Mouse (Mus musculus): ENCODE data around the gene Mfn2.

The Mfn2 gene

DNA sequence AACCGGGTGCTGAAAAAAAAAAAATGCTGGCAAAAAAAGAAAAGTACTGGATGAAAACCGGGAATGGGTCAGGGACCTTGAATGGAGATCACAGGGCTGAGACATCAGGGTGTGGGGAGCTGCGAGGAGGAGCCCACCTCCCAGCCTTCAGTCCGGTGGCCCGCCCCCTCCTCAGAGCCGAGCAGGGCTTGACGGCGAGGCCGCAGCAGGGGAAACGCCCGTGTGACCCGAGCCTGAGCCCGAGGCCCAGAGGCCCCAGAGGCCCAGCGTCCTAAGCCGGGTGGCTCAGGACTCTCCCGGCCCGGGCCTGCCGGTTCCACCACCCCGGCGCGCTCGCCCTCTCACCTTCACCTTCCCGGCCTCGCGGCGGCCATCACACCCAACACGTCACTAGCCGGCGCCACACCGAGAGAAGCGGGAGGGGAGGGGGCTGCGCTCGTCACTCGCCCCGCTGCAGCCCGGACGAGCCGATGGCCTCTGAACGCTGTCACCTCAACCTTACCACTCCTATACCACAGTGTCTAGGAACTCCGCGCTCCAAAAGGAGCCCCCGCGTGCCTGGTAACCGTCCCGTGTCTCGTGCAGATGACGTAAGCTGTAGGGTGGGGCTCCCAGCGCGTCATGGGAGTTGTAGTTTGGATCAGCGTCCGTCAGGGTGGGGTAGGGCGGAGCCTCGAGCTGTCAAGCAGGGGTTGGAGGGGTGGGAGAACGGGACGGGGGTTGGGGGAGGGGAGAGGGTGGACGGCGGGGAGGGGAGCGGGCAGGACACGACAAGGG is at the start of gene Mfn2:
Gene Mfn2, minus strand, starts transcription at position 392 of the 777 bp plus-strand sequence.
- DNase-seq, result peak; percentile 94

DNA sequence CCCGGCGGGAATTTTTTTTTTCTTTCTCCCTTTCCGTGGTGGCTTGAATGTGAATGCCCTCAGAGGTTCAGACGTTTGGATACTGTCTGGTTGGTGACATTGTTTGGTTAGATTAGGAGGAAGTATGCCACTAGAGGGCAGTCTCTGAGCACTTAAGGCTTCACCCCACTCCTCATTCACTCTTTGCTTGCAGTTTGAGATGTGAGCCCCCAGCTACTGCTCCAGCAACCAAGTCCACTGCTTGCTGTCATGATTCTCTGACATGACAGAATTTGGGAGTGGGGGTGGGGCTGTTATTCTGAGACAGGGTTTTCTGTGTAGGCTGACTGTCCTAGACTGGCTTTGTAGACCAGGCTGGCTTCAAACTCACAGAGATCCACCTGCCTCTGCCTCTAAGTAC is 49.1 kb upstream of the Mfn2 start:
- DNase-seq, result peak; percentile 74

DNA sequence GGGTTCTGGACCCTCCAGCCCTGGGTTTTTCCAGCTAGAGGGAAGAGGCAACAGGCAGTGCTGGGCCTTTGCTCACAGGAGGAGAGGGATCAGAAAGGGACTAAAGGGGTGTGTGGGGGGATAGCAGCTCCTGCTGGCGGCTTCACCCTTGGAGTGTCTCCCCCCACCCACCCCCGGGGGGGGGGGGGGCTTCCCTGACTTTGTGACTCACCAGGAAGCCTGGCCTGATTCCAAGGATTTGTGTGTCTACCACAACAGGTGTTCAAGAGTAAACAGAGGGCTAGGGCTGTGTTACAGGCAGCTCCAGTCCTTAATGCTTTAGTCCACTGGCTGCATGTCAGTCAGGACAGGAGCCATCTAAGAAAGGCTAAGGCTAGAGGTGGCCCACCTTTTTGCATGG is 43.0 kb upstream of the Mfn2 start:
- no peak for DNase-seq

DNA sequence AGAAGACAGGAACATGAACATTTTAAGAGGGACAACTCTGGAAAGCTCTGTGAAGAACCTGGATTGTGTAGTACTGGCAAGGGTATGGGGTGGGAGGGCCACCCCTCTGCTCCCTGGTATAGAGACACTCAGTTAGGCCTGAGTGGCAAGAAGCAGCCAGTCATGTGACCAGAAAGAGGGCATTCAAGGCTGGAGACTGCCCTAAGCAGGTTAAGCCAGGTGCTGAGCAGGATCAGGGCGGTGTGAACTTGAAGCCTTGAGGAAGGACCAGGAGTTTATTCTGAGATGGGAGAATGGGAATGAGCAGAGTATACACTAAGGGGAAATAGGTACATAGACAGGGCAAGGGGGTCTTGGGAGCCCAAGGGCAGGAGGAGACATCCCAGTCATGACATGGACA is 38.5 kb upstream of the Mfn2 start:
- no peak for DNase-seq

DNA sequence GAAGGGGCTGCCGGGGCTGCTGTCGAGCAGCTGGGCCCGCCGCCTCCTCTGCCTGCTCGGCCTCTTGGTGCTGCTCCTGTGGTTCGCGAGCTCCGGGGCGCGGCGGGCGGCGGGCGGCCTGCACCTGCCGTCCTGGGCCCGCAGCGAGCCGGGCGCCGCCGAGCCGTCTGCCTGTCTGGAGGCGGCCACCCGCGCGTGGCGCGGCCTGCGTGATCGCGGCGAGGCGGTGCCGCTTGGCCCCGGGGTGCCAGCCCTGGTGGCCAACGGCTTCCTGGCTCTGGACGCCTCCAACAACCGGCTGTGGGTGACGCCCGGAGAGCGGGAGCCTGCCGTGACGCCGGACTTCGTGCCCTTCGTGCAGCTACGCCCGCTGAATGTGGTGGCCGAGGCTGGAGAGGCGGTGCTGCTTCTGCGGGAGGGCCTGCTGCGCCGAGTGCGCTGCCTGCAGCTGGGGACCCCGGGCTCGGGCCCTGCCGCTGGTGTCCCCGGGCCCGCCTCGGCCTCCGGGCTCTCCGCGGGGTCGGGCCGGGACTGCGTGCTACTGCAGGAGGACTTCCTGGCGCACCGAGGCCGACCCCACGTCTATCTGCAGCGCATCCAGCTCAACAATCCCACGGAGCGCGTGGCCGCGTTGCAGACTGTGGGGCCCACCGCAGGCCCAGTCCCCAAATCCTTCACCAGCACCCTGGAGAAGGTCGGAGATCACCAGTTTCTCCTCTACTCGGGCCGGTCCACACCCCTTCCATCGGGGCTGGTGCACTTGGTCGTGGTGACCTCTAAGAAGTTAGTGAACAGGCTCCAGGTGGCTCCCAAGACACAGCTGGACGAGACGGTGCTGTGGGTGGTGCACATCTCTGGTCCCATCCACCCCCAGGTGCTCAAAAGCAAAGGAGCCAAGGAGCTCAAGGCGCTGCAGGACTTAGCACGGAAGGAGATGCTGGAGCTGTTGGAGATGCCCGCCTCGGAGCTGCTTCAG is 36.8 kb upstream of the Mfn2 start:
- DNase-seq, result peak; percentile 18

DNA sequence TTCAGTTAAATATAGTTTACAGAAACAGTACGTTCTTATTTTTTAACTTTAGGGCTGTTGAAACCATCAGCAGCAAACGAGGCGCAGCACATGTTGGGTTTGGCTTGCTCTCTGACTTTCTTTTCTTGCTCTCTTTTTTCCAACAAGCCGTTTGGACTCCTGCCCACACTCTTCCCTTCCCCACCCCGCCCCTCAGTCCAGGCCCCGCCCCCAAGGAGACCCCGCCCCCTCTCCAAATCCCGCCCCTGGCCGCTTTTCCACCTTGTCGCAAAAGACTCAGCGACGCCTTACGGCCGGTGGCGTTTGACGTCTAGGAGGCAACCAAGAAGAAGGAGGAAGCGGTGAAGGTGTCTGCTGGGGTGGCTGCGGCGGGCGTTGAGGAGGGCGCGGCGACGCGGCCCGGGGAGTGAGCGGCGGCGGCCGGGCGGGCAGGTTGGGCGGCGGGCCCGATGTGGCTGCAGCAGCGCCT is 36.1 kb upstream of the Mfn2 start, which contains the start of gene 2510039O18Rik:
Gene 2510039O18Rik, plus strand, starts transcription at position 320 of the 469 bp plus-strand sequence.
- DNase-seq, result peak; percentile 94

DNA sequence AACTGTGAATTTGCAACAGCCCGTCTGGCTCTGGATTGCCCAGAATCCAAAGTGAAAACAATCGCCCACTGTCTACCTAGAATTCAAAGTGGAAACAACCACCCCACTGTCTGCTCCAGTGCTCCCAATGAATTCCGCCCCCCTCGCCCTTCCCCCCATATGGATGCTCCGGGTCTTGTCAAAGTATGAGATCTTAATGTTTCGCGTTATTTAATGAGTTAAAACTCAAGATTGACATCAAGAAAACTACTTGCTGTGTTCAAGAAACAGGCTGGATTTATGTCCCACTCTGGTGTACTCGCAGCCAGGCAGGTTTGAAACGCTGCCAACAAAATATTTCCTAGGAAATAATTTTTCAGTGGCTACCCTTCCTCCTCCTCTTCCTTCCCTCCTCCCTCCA is 35.6 kb upstream of the Mfn2 start:
- DNase-seq, result peak; percentile 25

DNA sequence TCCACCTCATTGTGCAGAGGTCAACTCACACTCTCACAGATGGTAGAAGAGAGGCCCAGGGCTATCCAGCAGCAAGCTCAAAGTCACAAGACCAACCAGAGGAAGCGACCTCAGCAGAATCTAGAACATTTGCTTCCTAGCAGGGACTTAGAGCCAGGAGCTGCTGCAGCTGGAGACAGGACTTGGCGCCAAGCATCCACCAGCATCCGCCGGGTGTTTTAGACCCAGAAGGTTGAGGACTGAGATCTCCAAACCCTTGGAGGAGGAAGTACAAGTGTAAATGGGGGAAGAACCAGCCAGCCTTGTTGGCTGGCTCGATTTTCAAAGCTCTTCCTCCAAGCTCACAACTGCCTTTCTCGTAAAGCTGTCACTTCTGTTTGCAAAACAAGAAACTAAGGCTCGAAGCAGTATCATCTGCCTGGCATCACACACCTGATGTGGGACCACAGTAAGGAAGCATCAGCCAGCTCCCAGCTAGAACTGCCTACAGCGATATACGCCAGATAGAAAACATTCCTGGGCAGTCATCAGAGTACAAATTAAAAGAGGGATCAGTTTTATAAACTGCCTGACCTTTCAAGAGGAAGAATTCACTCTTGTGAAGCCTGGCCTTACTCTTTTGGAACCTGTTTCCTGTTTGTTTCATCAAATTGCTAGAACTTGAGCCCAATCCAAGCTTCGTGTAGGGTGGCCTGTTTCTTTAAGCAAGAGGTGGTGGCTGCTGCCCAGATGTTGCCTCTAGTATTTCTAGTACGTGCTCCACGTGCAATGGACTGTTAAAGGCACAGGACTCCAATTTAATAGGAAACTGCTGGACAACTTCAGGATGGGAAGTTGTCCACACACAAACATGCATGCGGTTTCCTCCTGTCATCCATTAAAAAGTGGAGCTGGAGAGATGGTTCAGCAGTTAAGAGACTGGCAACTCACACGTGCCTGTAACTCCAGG is 33.9 kb upstream of the Mfn2 start:
- peak; percentile 50 for DNase-seq

DNA sequence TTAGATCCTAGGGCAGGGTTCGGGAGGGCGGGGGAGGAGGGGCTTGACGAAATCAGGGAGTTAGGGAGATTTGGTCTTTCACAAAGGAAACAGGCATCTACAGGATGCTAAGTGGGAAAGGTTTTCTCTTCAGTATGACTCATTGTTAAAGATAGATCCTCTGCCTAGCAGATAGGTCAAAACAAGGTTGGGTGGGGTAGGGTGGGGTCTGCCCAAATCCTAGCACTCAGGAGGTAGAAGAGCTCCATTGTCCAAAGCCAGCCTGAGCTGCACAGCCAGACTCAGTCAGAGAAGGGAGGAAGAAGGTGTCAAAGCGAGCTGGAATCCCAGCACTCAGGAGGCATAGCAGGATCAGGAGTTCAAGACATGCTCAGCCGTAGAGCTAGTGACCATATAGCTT is 33.0 kb upstream of the Mfn2 start:
- no peak for DNase-seq

DNA sequence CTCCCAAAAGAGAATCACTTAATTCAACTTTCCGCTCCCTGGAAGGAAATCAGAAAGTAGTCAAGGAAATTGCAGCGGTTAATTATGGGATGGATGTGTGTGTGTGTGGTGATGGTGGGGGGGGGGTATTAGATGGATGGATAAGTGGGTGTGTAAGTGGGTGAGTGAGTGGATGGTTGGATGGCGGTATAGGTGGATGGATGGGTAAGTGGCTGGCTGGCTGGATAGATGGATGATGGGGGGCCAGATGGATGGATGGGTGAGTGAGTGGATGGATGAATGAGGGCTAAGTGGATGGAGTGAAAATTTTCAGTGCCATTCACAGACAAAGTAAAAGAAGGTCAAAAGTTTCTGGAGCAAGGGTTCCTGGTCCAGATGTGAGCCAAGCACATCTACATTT is 32.5 kb upstream of the Mfn2 start:
- DNase-seq, result no peak

DNA sequence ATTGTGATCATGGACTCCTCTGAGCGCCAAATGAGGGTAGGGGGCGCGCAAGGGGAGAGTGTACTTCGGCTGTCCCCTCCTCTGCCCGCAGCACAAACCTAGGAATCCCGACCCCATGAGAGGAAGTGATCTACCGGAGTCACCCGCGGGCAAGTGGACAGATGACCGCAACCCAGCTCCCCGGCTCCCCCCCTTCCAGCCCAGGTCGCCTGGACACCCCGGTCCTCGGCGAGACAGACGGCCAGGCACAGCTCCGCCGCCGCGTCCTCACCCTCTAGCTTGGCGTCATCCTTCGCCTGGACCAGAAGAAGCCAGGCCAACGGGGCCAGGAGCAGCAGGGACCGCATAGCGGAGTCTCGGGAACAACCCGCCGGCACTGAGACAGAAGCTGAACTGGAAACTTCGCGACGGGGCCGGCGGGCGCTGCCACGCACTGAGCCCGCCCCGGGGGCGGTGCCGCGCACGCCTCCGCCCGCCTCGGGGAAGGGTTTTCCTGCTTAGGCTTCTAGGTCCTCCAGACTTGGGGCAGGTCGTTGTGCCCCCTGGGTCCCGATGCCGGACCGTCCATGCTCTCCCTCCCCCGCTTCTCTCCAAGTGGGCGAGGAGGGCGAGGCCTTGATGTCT is 31.9 kb upstream of the Mfn2 start, which contains the start of gene Plod1:
Gene Plod1, minus strand, starts transcription at position 437 of the 624 bp plus-strand sequence.
- DNase-seq, result peak; percentile 90

DNA sequence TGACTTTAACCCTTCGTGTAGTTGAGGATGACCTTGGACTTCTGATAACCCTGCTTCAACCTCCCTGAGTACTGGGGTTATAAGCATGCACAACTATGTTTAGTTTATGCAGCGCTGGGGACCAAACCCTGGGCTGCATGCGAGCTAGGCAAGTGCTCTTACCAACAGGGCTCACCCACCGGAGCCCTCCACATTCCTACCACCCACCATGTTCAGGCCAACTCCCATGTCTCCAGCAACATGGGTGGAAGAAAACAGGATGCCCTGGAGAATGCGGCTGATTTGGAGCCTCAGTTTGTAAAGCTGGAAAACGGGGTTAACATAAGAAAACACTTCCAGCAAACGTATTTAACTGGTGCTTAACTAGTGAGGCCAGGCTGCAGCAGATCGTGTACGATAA is 31.4 kb upstream of the Mfn2 start:
- no peak for DNase-seq

DNA sequence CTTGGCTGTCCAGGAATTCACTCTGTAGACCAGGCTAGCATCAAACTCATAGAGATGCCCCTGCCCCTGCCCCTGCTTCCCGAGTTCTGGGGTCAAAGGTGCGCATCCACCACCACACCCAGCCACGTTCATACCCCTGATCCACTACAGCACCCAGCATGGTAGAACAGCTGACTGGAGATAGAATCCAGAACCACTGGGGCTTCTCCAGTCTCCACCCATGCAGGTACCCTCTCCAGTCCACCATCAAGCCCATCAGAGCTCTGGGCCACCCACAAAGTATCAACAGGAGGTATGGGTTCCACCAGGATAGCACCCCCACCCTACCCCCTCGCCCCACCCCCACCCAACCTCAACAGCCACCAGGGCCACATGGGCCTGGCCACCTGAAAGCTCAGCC is 30.1 kb upstream of the Mfn2 start:
- DNase-seq, result no peak

DNA sequence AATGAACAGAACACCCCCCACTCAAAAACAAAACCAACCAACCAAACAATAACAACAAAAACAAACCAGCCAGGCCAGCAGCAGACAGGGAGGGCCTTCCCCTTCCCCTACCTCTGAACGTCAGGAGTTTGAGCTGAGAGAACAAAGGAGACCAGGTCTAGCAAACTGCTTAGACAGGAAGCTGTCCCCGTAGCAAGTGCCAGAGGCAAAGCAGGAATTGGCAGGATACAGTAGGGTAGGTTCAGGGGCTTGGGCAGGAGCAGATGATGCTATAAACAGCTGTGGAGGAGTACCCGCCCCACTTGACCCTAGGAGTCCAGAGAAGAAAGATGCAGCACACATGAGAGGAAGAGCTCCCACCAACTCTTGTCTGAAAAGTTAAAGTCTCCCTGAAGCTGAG is 29.6 kb upstream of the Mfn2 start:
- no peak for DNase-seq

DNA sequence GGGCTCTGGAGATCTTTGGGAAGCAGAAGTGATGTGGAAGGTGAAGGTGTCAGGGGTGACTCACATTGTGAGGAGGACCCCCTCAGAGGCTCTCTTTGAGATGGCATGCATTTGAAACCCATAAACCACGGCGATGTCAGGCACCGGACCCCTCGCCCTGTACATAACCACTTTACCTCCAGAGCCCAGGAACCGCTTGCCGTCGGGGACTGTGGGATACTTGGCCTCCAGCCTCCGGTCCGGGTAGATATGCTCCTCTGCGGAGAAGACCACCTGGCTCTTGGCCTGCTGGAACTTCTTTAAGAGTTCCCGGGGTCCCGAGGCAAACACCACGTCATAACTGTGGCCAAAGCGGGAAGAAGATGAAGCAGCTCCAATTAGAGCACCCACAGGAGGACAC is 26.4 kb upstream of the Mfn2 start:
- DNase-seq, result no peak

DNA sequence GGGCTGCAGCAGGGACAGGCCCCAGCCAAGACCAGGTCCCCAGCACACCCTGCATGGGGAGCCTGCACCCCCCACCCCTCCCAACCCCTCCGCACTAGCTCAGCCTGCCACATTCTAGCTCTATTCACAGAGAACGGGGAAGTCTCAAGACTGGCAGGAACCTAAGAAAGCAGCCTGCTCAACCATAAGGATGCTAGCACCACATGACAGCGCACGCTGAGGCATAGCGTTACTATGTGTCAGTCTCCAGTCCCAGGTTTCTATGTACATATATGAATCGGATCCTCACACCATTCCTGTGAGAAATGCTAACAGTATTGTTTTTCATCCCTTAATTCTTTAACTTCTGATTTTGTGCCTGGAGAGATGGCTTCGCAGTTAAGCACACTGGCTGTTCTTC is 24.0 kb upstream of the Mfn2 start:
- DNase-seq, result no peak

DNA sequence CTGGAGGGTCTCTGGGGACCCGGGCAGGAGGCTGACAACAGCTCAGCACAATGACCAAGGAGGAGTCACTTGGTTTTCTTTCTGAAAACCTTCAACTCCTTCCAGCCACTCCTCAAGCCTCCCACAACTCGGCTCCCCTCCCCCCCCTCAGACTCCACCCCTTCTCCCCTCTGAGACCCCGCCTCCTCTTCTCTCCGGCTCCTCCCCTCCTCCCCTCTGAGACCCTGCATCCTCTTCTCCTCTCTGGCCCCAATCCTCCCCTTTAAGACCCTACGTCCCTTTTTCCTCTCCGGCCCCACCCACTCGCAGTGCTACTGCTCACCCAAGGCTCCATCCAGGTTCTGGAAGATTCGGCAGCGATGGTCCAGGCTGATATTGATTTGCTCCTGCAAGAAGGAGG is 23.6 kb upstream of the Mfn2 start:
- peak; percentile 47 for DNase-seq

DNA sequence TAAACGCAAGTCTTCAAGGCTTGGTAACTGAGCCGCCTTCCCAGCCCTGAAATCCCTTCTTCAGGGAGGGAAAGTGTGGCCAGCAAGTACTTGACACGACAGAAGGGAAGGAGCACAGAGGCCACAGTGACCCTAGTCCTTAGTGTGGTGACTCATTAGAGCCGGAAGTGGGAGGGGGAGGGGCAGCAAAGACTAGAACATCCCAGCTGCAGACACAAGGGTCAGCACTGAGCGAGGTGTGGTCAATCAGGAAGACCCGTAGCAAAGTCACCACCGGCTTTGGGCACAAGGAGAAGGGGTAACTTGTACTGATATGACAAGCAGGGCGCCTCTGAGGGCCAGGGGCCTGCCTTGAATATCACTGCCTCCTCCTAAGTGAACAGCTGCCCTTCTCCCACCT is 23.2 kb upstream of the Mfn2 start:
- DNase-seq, result peak; percentile 50

DNA sequence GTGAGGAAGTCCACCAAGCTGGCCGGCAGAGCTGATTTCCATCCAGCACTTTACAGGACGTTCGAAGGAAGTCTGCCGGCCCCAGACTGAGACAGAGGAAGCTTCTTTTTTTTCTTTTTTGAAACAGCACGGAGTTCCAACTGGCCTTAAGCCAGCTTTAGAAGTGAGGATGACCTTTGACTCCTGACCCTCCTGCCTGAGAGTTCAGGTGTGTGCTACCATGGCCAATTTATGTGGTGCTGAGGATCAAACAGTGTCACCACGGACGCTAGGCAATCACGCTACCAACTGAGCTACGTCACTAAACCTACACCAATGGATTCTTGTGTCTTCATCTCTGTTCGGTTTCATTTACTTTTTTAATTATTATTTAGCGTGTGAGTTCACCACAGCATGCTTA is 17.8 kb upstream of the Mfn2 start:
- DNase-seq, result no peak

DNA sequence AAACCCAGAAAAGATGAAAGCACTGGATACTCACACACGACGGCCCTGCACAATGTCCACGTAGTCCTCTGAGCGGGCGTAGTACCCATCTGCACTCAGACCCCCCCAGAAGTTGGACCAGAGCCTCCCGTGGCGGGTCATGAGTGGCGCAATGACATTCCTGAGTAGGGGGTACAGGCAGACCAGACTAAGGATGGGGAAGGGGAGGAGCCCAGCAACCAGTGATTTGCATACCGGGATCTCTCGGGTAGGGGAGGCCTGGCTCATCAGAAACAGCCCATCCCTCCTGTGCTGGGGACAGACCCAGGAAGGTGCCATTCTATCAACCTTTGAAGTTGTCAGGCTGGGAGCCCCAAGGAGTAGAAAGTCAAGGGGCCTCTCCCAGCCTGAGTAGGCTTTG is 16.5 kb upstream of the Mfn2 start:
- no peak for DNase-seq

DNA sequence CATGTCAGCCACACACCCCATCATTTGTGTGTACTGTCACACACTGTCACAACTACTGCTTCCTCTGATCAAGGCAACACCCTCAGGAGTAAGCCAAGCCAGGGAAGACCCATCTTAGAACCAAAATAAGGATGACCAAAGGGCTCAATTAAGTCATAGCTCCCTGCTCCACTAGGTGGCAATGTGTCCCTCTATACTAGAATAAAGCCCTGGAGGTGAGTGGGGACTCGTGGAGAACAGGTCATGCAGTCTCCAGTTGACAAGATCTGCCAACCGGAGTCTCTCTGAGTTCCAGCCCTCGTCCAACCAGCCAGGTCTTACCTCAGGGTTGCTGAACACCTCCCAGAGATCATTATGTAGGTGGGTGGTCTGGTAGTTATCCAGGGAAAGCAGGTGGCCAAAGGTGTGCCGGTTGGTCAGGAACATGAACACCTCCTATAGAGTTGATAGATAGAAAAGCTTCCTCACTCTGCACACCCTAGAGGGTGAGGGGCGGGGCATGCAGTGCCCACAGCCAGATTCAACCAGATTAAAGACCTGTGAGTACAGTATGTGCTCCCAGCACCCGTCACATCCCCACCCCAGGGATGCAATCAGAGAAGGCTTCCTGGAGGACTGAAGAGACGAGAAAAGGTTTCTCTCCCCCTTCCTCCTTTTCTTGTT is 14.1 kb upstream of the Mfn2 start:
- peak; percentile 68 for DNase-seq

All from embryo, embryonic 11 days (tissue).